Mouse (Mus musculus) heart, postnatal 0 days (tissue): ENCODE results near the gene Gm44503. TPM values are rescaled to one million over a fixed set of nuclear protein-coding genes. Genes with fewer than 3 reads are reported as not detected.
A peak's percentile ranks its signal among the peaks of the same experiment; 100 is the strongest.

Experiments used
- ATAC-seq: fragments of 200-750 bp; cut with Nextera tagmentation; 2 replicates; pipeline ENCODE4 v1.8.0; 2017; ENCODE audit warnings: low read depth, moderate number of reproducible peaks, moderate library complexity; ENCODE audit not compliant: insufficient read depth
- DNase-seq: peaks from one replicate; pipeline ENCODE4 v3.0.0-alpha.2; 2016; ENCODE audit warnings: low spot score
- H3K27ac ChIP-seq: fragments of 300-500 bp; sonication (generic); 2 replicates; pipeline ENCODE4 v1.5.1; 2014; ENCODE audit warnings: low read depth, mild to moderate bottlenecking
- H3K27me3 ChIP-seq: fragments of 300-500 bp; sonication (generic); 2 replicates; pipeline ENCODE4 v1.6.1; 2014; ENCODE audit warnings: low read length, mixed read lengths; ENCODE audit not compliant: control insufficient read depth, insufficient read depth
- H3K36me3 ChIP-seq: fragments of 300-500 bp; sonication (generic); replicated peaks from 2 replicates; pipeline ENCODE4 v1.6.1; 2014; ENCODE audit warnings: low read length, mixed read lengths; ENCODE audit not compliant: control insufficient read depth, insufficient read depth
- H3K4me1 ChIP-seq: fragments of 300-500 bp; sonication (generic); 2 replicates; pipeline ENCODE4 v1.6.1; 2014; ENCODE audit warnings: antibody characterized with exemption; ENCODE audit not compliant: control insufficient read depth, insufficient read depth
- H3K4me2 ChIP-seq: fragments of 300-500 bp; sonication (generic); 2 replicates; pipeline ENCODE4 v1.6.1; 2014; ENCODE audit warnings: low read depth, mild to moderate bottlenecking, low read length, moderate library complexity
- H3K4me3 ChIP-seq: fragments of 300-500 bp; sonication (generic); 2 replicates; pipeline ENCODE4 v1.5.1; 2014; ENCODE audit warnings: low read depth, low read length
- H3K9ac ChIP-seq: fragments of 300-500 bp; sonication (generic); replicated peaks from 2 replicates; pipeline ENCODE4 v1.6.1; 2014; ENCODE audit warnings: low read depth, low read length, mixed read lengths
- H3K9me3 ChIP-seq: fragments of 300-500 bp; sonication (generic); replicated peaks from 2 replicates; pipeline ENCODE4 v1.6.1; 2016; ENCODE audit warnings: low read length; ENCODE audit not compliant: control insufficient read depth
- CTCF ChIP-seq: IDR thresholded peaks from 2 replicates; pipeline ENCODE4 v1.5.1; 2016; ENCODE audit warnings: antibody characterized with exemption, control low read depth, low read depth
- EP300 ChIP-seq: IDR thresholded peaks from 2 replicates; pipeline ENCODE4 v1.6.1; 2016; ENCODE audit warnings: antibody characterized with exemption, low read depth
- WGBS: fragments of 180-500 bp; shearing (Covaris S2); extraction: QIAGEN DNeasy Blood & Tissue Kit; methylation state at CpG from one replicate; pipeline ENCODE4 v1.1.7; 2014; 5-methylcytosine and 5-hydroxymethylcytosine counted together
- polyA plus RNA-seq: library from polyadenylated mRNA; unstranded; fragments of >200 nt; fragmentation: Nextera tagmentation; extraction: Ambion mirVana; gene quantifications from 2 replicates; pipeline ENCODE4 v1.2.1, GENCODE M21; 2015
- total RNA-seq: library from RNA; depleted of rRNA; stranded (reverse); fragments of >200 nt; gene quantifications from 2 replicates; pipeline ENCODE4 v1.2.3, GENCODE M21; 2014; ENCODE audit warnings: low replicate concordance

Gm44503 gene
- total and polyA plus RNA-seq, 2 experiments from 2014 or later, result not detected

DNA sequence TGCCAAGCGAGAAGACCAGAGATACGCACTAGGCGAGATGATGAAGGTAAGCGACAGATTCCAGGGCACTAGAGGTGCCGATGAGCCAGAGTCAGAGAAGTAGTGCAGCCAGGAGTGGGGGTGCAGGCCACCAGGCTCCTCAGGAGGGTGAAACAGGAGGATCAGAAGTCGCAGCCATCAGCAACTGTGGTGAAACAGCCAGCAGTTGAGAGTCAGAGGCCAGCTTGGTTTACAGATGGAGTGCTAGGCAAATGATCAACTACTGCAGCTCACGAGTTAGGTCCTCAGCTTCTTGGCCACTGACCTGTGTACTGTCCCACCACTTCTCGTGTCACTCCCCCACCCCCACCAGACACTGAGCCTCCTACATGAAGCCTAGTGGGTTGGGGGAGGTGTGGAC is 2.7 kb downstream of the Gm44503 start:
- Histone ChIP-seq H3K9me3 (no peaks in the 10 kb centered on the region), H3K4me1 (no peaks in the 10 kb centered on the region; the same call in 1 of the 2 replicates), H3K27ac (no peak overlapping the region), H3K27me3 (no peaks in the 10 kb centered on the region), H3K9ac (no peak overlapping the region), H3K4me3 (no peak overlapping the region), H3K4me2 (no peak overlapping the region), H3K36me3 (no peaks in the 10 kb centered on the region)
- no peak for DNase-seq
- no peak for ATAC-seq
- no peak for TF ChIP-seq CTCF
- no peak for TF ChIP-seq EP300
- WGBS, result 68% methylated on average over 8 of the region's 8 CpGs

DNA sequence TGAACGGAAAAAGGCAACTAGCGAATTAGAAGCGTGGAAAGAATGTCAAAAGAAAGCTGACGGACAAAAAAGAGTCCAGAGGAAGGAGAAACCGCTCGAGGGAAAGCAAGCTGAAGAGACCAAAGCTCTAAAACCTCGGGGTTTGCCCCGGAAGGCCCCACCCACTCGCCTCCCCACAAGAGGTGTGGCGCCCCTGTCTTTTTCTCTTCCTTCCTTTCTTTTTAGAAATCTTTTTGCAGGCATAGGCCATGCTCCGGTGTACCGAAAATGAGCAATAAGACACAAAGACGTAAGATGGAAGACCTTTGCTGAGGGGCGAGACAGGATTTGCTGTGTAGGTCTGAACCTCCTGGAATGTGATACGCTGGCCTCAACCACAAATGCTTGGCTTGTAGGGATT is 3.3 kb downstream of the Gm44503 start:
- H3K27me3 ChIP-seq, result no peaks in the 10 kb centered on the region
- H3K4me1 ChIP-seq, result no peaks in the 10 kb centered on the region; the same call in 1 of the 2 replicates
- DNase-seq (no peak), ATAC-seq (no peak)
- H3K4me3 ChIP-seq, result no peak overlapping the region
- TF ChIP-seq EP300, result no peak
- TF ChIP-seq CTCF, result no peak
- 63% methylated on average over 15 of the region's 15 CpGs for WGBS
- H3K9ac ChIP-seq, result no peak overlapping the region
- H3K36me3 ChIP-seq, result no peaks in the 10 kb centered on the region
- no peaks in the 10 kb centered on the region for H3K9me3 ChIP-seq
- H3K4me2 ChIP-seq, result no peak overlapping the region
- no peak overlapping the region for H3K27ac ChIP-seq

DNA sequence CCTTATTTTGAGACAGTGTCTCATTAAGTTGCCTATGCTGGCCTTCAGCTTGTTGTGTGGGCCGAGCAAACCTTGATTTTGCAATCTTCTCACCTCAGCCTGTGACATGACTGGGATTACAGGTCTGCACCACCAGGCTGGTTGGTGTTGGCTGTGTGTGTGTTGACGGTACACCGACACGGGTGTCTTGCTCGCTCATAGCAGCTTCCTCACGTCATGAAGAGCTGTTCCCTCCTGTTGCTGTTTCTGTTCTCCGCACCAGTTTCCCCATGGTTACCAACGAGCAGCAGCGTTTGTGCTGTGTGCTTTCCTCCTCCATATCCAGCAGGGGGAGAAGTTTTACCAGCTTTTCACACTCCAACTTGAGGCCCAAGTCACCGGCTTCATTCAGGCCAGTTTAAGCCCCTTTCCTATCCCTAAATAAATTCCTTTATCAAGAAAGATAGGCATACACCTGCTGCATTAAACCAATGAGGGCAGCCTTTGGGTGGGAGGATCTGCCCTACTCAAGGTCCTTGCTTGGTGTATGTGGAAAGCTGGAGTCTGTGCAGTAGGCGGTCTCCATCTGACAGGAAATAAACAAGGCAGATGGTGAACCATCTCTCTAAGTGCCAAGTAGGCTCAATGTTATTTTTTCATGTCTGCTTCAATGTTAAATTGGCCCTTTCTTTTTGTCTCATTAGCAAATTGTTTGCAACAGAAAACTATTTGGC is 9.9 kb downstream of the Gm44503 start:
- Histone ChIP-seq H3K36me3 (no peaks in the 10 kb centered on the region), H3K27me3 (no peaks in the 10 kb centered on the region), H3K27ac (no peak overlapping the region), H3K9me3 (no peaks in the 10 kb centered on the region), H3K4me2 (no peak overlapping the region), H3K9ac (no peak overlapping the region), H3K4me1 (no peaks in the 10 kb centered on the region), H3K4me3 (no peak overlapping the region)
- ATAC-seq (peak; percentile 73), DNase-seq (peak; percentile 71)
- 26% methylated on average over 11 of the region's 11 CpGs for WGBS
- TF ChIP-seq EP300 (no peak), CTCF (peak; percentile 70)

DNA sequence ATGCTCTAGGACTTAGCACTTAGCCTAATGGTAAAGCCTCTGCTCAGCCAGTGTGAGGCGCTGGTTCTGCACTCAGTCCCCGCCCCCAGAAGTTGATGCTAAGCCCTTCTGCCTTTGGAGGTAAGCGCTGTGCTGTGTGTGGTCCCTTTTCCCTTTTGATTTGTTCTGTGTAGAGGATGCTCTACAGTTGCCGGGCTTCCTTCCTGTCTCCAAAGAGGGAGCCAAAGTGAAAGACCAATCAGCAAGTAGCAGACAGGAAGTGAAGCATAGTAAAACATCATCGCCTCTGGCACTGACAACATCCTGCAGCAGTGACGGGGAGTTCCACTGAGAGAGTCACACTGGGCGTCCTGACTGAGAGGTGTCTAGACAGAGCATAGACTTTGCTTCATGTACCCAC is 11.2 kb downstream of the Gm44503 start:
- Histone ChIP-seq H3K4me3 (no peak overlapping the region), H3K4me2 (no peak overlapping the region), H3K36me3 (no peaks in the 10 kb centered on the region), H3K27me3 (no peaks in the 10 kb centered on the region), H3K27ac (no peak overlapping the region), H3K9me3 (no peaks in the 10 kb centered on the region), H3K9ac (no peak overlapping the region), H3K4me1 (no peaks in the 10 kb centered on the region)
- DNase-seq, result peak; percentile 31
- TF ChIP-seq EP300 (no peak), CTCF (no peak)
- ATAC-seq, result peak; percentile 41; the same call in 1 of the 2 replicates
- 62% methylated on average over 7 of the region's 7 CpGs for WGBS

DNA sequence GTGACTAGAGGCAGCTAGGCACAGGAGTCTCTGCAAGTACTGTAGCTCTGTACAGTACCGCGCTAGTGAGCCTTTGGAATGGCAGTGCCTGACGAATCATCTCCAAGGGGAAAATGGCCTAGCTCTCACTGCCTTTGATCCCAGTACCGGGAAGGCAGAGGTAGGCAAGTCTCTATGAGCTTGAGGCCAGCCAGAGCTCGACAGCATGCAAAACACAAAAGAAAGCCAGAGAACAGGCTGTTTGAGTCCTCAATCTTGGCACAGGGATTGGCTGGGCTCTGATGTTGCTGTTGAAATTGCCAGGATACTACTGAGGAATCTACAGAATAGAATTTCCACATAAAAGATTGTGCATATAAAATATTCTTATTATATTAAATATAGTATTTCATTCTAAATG is 13.8 kb downstream of the Gm44503 start:
- no peaks in the 10 kb centered on the region for H3K4me1 ChIP-seq
- H3K9ac ChIP-seq, result no peak overlapping the region
- ATAC-seq (no peak), DNase-seq (no peak)
- WGBS, result 83% methylated on average over 5 of the region's 5 CpGs
- no peak for TF ChIP-seq CTCF
- no peaks in the 10 kb centered on the region for H3K9me3 ChIP-seq
- H3K4me2 ChIP-seq, result no peak overlapping the region
- H3K4me3 ChIP-seq, result no peak overlapping the region
- H3K27me3 ChIP-seq, result no peaks in the 10 kb centered on the region
- no peak overlapping the region for H3K27ac ChIP-seq
- H3K36me3 ChIP-seq, result no peaks in the 10 kb centered on the region

DNA sequence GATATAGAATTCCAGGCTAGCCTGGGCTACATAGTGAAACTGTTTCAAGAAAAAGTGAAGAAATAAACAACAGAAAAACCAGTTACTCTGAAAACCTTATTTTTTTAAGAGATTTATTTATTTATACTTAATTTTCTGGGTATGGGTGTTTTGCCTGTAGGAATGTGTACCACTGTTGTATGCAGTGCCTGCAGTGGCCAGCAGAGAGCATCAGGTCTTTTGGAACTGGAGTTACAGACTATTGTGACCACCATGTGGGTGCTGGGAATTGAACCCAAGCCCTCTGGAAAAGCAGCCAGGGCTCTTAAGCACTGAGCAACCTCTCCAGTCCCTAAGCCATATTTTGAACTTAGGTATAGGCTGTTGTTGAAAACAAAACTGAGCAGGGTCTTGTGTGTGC is 14.3 kb downstream of the Gm44503 start:
- Histone ChIP-seq H3K4me3 (no peak overlapping the region), H3K36me3 (no peaks in the 10 kb centered on the region), H3K27ac (no peak overlapping the region), H3K9me3 (no peaks in the 10 kb centered on the region), H3K4me2 (no peak overlapping the region), H3K4me1 (no peaks in the 10 kb centered on the region), H3K27me3 (no peaks in the 10 kb centered on the region), H3K9ac (no peak overlapping the region)
- no peak for ATAC-seq
- DNase-seq, result no peak
- TF ChIP-seq EP300 (no peak), CTCF (no peak)
